Mouse (Mus musculus) layer of hippocampus, postnatal 25 days (tissue): Measurements from ENCODE around the gene Gm13278. TPM values are rescaled to one million over a fixed set of nuclear protein-coding genes. Genes with fewer than 3 reads are reported as not detected.

Source experiments
- total RNA-seq, 2 experiments: library from RNA; stranded (reverse); gene quantifications; 2 replicates each; pipeline ENCODE4 v1.2.3; 2021

Gene Gm13278
- total RNA-seq, 2 experiments from 2014 or later, result not detected

Other genes starting within 250 kb of the Gm13278 start
- gene Ifna15, start 233.3 kb upstream of the Gm13278 start, total RNA-seq, result not detected
- not detected for gene Ifna14, start 219.8 kb upstream of the Gm13278 start, total RNA-seq
- not detected for gene Ifna9, start 199.2 kb upstream of the Gm13278 start, total RNA-seq
- gene Ifna12, start 188.2 kb upstream of the Gm13278 start, total RNA-seq, result not detected
- not detected for gene C87499, start 157.1 kb upstream of the Gm13278 start, total RNA-seq
- gene Ifna13, start 147.1 kb upstream of the Gm13278 start, total RNA-seq, result not detected
- not detected for gene Ifna16, start 114.6 kb upstream of the Gm13278 start, total RNA-seq
- not detected for gene Ifna2, start 107.6 kb upstream of the Gm13278 start, total RNA-seq
- not detected for gene Ifnab, start 100.2 kb upstream of the Gm13278 start, total RNA-seq
- gene Gm26566, start 69.7 kb upstream of the Gm13278 start, total RNA-seq, result 1 to 10 TPM; 1.4 to 1.8 TPM
- gene Klhl9, start 69.1 kb upstream of the Gm13278 start, total RNA-seq, result 100 to 1,000 TPM; 105 to 109 TPM
- not detected for gene Gm13271, start 36.7 kb upstream of the Gm13278 start, total RNA-seq
- gene Gm13283, start 31.4 kb upstream of the Gm13278 start, total RNA-seq, result not detected
- gene Gm13290, start 17.7 kb upstream of the Gm13278 start, total RNA-seq, result not detected
- gene Gm13289, start 14.6 kb upstream of the Gm13278 start, total RNA-seq, result not detected
- not detected for gene Gm13272, start 11.7 kb upstream of the Gm13278 start, total RNA-seq
- not detected for gene Ifnz, start 9.4 kb upstream of the Gm13278 start, total RNA-seq
- gene Gm13276, start 5.8 kb upstream of the Gm13278 start, total RNA-seq, result not detected
- not detected for gene Gm13277, start 2.9 kb upstream of the Gm13278 start, total RNA-seq
- not detected for gene Gm13275, start 2.9 kb downstream of the Gm13278 start, total RNA-seq
- gene Gm13279, start 5.8 kb downstream of the Gm13278 start, total RNA-seq, result not detected
- gene Gm13285, start 8.1 kb downstream of the Gm13278 start, total RNA-seq, result not detected
- not detected for gene Gm13287, start 11.7 kb downstream of the Gm13278 start, total RNA-seq
- not detected for gene Gm13288, start 14.0 kb downstream of the Gm13278 start, total RNA-seq
- not detected for gene Ifna7, start 24.7 kb downstream of the Gm13278 start, total RNA-seq
- not detected for gene Ifna11, start 28.4 kb downstream of the Gm13278 start, total RNA-seq
- not detected for gene Ifna6, start 35.9 kb downstream of the Gm13278 start, total RNA-seq
- not detected for gene Ifna5, start 44.0 kb downstream of the Gm13278 start, total RNA-seq
- gene Ifna4, start 50.3 kb downstream of the Gm13278 start, total RNA-seq, result not detected
- not detected for gene Ifna1, start 58.5 kb downstream of the Gm13278 start, total RNA-seq
- not detected for gene Ifne, start 88.7 kb downstream of the Gm13278 start, total RNA-seq